Mouse (Mus musculus): ENCODE measurements around the gene Slc20a1.

- no peak for TF ChIP-seq EP300 (IDR thresholded peaks at IDR 0.05; ENCODE audit: low read depth)
- no peak for TF ChIP-seq CTCF (IDR thresholded peaks at IDR 0.05; ENCODE audit: low read depth)
Measured at GRCm38 (mm10) chr2:129218537-129219105, 20.1 kb downstream of the Slc20a1 start.
